Mouse (Mus musculus) macrophage (primary cell): ENCODE data around the gene Ifitm2. TPM values are rescaled to one million over a fixed set of nuclear protein-coding genes. Genes with fewer than 3 reads are reported as not detected.

Source experiments
- H3K27ac ChIP-seq: fragments of 350-480 bp; formaldehyde crosslinking; 2 replicates; pipeline ENCODE4 v1.9.0; 2021
- H3K36me3 ChIP-seq: fragments of 350-480 bp; formaldehyde crosslinking; 2 replicates; pipeline ENCODE4 v1.9.0; 2021; ENCODE audit errors: inconsistent target
- H3K4me3 ChIP-seq: fragments of 350-480 bp; formaldehyde crosslinking; 2 replicates; pipeline ENCODE4 v1.9.0; 2021; ENCODE audit errors: inconsistent target
- H3K79me2 ChIP-seq: fragments of 350-480 bp; formaldehyde crosslinking; 2 replicates; pipeline ENCODE4 v1.9.0; 2021; ENCODE audit errors: inconsistent target
- WGBS: methylation state at CpG from one replicate; pipeline ENCODE4 v1.1.7; 2026; ENCODE audit warnings: inconsistent platforms; ENCODE audit not compliant: missing documents; 5-methylcytosine and 5-hydroxymethylcytosine counted together
- polyA plus RNA-seq: library from polyadenylated mRNA; stranded (reverse); fragments of 250-400 nt; gene quantifications from 3 replicates; pipeline ENCODE4 v1.2.4, GENCODE M21; 2018; ENCODE audit warnings: inconsistent platforms

The Ifitm2 gene
- polyA plus RNA-seq, 1 experiment from 2014 or later = 749 TPM

DNA sequence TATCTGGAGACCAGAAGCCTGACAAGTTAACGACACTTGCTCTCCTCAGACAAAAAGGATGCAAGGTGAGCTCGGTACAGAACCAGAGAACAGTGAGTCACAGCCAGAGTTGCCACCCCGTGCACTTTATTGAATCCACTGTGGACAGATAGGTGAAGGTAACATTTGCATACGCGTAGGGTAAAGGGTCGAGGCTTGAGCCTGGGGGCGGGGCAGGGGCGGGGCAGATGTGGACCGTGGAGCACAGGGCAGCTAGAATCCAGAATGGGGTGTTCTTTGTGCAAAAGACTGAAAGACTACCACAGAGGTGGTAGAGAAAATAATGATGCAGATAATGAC, 1.1 kb downstream of the Ifitm2 start:
- WGBS = under 1% methylated on average over 9 of the region's 9 CpGs
- peak overlapping the region; percentile 80 for H3K4me3 ChIP-seq
- H3K27ac ChIP-seq = peak overlapping the region; percentile 94
- H3K79me2 ChIP-seq = peaks cover 53% of the 10 kb centered on the region
- H3K36me3 ChIP-seq = peaks cover 10% of the 10 kb centered on the region

GRCm38 (mm10) chr7:140953800-140954732, 1.7 kb downstream of the Ifitm2 start:
- Histone ChIP-seq H3K36me3 (peaks cover 16% of the 10 kb centered on the region), H3K79me2 (peaks cover 58% of the 10 kb centered on the region), H3K4me3 (peak overlapping the region; percentile 80), H3K27ac (peak overlapping the region; percentile 94)
- WGBS = 9% methylated on average over 15 of the region's 15 CpGs

DNA sequence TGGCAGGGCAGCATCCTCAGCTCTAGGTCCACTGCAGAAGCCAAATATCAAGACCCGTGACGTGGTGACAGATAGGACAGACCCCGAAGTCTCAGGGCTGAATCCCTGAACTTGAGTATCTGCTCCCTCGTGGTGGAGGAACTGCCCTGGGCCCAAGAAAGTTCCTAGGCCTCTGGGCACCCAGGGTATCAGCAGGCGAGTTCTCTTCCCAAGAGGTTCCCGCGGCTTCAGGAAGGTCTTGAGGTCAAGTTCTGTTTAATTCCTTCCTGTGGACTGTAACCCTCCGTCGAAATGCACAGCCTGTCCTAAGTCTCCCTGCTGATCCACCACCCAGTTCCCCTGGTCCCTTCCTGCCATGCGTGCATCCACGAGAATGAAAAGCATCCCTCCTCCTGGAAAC, 2.7 kb downstream of the Ifitm2 start:
- Histone ChIP-seq H3K27ac (peak overlapping the region; percentile 94), H3K36me3 (peaks cover 26% of the 10 kb centered on the region), H3K4me3 (peak overlapping the region; percentile 80; the same call in 1 of the 2 replicates), H3K79me2 (peaks cover 58% of the 10 kb centered on the region)
- 43% methylated on average over 11 of the region's 11 CpGs for WGBS

GRCm38 (mm10) chr7:140952441-140952840, 3.3 kb downstream of the Ifitm2 start:
- WGBS = 92% methylated on average over 7 of the region's 7 CpGs

DNA sequence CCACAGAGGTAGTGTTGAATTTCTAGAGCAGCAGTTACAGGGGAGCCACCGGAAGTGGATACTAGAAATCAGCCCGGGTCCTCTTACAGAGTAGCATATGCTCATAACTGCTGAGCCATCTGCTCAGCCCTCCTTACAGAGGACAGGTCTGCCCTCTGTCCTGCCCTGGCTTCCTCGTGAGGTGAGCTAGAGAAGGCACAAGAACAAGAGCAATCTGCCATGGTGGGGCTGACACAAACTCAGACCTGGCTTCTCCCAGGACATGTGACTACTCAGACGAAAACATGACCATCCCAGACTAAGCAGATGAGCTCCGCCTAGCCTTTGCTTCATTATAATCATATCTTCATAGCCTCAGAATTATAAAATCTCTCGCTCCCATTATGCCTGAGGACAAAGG, 4.0 kb downstream of the Ifitm2 start:
- Histone ChIP-seq H3K4me3 (no peak overlapping the region), H3K36me3 (peaks cover 26% of the 10 kb centered on the region)
- 89% methylated on average over 6 of the region's 6 CpGs for WGBS

More at GRCm38 (mm10) chr7:140952441-140952840, 3.3 kb downstream of the Ifitm2 start:
- Histone ChIP-seq H3K4me3 (no peak overlapping the region), H3K79me2 (peaks cover 58% of the 10 kb centered on the region), H3K36me3 (peaks cover 26% of the 10 kb centered on the region), H3K27ac (peak overlapping the region; percentile 94)

GRCm38 (mm10) chr7:140951051-140951450, 4.7 kb downstream of the Ifitm2 start:
- Histone ChIP-seq H3K27ac (no peak overlapping the region), H3K4me3 (no peak overlapping the region), H3K36me3 (peaks cover 30% of the 10 kb centered on the region), H3K79me2 (peaks cover 58% of the 10 kb centered on the region)
- WGBS = 98% methylated on average over 8 of the region's 8 CpGs

More for the DNA sequence above, 4.0 kb downstream of the Ifitm2 start:
- Histone ChIP-seq H3K79me2 (peaks cover 58% of the 10 kb centered on the region), H3K27ac (no peak overlapping the region)

DNA sequence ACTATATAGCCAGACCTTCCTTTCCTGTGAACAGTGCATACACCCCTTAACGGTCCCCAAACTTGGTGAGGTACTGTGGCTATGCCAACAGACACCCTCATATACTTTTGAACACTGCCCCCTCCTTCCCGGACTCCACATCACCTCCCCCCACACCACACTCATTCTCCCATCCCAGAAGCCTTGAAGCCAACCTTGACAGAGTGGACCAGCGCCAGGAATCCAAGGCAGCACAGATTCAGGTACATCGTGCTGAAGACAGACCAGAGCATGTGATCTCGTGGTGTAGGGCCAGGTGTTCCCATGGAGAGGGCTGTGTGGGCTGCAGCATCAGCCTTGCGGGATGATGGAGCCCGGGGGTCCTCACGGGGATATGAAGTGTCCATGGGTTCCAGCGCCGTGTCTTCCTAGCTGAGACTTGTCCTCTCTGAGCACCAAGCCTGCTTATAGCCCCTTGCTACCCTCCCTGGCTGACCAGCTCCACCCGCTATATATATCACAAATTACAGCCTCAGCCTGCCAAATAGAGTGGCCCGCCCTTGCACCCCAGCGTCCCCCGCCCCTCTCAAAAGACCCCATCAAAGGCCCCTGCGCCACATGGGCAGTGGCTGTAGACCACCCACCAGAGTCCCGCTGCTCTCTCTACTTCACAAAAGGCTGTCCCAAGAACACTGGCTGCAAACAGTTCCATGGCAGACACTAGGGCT, 5.8 kb downstream of the Ifitm2 start, which contains the start of gene Ifitm5:
Gene Ifitm5 (minus strand): TSS at position 468 of the 707 bp plus-strand sequence.
- Histone ChIP-seq H3K36me3 (peaks cover 41% of the 10 kb centered on the region), H3K27ac (no peak within 1 kb of the TSS), H3K4me3 (no peak within 1 kb of the TSS), H3K79me2 (peaks cover 48% of the 10 kb centered on the region)
- 94% methylated on average over 15 of the region's 16 CpGs for WGBS

DNA sequence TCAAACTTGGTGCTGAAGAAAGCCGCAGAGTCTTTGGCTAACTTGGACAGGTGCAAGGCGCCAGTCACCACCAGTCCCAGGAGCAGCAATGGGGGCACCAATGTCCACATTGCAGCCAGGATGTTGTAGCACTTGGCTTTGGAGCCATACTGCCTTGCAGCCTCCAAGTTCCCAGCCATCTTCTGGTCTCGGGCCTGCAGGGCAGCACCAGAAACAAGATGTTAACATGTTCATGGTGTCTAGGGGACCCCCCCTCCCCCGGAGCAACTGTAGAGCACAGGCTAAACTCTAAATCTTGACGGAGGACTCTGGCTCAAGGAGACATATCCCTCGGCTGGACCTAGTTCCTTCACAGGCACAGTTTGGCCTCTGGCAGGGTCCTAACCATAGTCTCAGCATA, 6.5 kb downstream of the Ifitm2 start:
- peaks cover 44% of the 10 kb centered on the region for H3K36me3 ChIP-seq
- no peak overlapping the region for H3K27ac ChIP-seq
- WGBS = 93% methylated on average over 6 of the region's 6 CpGs
- H3K79me2 ChIP-seq = peaks cover 41% of the 10 kb centered on the region
- no peak overlapping the region for H3K4me3 ChIP-seq

DNA sequence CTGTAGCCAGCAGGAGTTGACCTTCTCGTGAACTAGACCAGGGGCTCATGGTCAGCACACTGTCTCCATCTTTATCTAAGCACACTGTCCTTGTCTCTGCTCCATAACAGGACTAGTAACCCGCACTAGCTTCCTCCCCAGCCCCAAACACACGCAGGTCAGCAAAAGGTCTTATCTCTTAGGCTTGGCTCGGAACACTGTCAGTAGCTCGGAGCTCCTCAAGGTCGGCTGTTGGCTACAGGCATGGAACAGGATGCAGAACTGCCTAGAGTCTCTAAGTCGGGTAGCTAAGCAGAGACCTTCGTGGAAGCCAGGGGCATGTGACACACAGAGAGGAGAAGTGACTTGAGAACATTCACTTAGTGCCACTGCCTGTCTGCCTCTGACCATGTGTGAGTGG, 7.6 kb downstream of the Ifitm2 start:
- H3K36me3 ChIP-seq = peaks cover 44% of the 10 kb centered on the region
- no peak overlapping the region for H3K27ac ChIP-seq
- H3K79me2 ChIP-seq = peaks cover 40% of the 10 kb centered on the region
- no peak overlapping the region for H3K4me3 ChIP-seq
- WGBS = 84% methylated on average over 8 of the region's 8 CpGs

DNA sequence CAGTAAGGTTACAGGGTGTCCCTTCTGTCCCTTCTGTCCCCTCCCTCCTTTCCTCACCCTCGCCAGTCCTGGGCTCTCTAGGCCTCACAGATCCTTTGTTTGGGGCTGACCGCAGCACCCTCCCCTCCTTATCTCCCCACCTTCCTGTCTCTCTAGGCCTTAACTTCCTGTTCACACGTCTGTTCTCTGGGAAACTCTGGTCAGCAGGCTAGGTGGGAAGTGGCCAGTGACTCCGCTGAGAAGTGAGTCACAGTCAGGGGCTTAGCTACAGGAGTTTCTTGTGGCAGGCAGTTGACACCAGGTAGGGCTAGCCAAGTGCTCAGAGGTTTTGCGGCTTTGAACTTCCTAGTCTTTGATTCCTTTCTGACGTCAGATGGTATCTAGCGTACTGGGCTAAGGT, 8.8 kb downstream of the Ifitm2 start:
- 10% methylated on average over 5 of the region's 7 CpGs for WGBS
- Histone ChIP-seq H3K36me3 (peaks cover 44% of the 10 kb centered on the region), H3K27ac (no peak overlapping the region), H3K79me2 (peaks cover 28% of the 10 kb centered on the region), H3K4me3 (no peak overlapping the region)

DNA sequence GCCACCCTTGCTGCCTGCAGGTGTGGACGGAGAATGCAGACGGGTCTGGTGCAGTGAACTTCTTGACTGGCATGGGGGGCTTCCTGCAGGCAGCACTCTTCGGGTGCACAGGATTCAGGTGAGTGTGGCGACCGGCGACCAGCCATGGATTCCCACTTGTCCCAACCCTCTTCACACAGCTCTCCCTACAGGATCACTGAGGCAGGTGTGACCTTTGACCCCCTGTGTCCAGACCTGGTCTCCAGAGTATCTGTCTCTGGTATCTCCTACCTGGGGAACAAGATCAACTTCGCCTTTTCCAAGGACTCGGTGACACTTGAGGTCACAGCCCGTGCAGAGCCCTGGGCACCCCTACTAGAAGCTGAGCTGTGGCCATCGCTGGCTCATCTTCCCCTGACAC, 9.5 kb downstream of the Ifitm2 start:
- WGBS = 91% methylated on average over 10 of the region's 10 CpGs
- peaks cover 44% of the 10 kb centered on the region for H3K36me3 ChIP-seq
- H3K79me2 ChIP-seq = peaks cover 21% of the 10 kb centered on the region
- no peak overlapping the region for H3K4me3 ChIP-seq
- H3K27ac ChIP-seq = no peak overlapping the region

GRCm38 (mm10) chr7:140945247-140945646, 10.5 kb downstream of the Ifitm2 start:
- peaks cover 40% of the 10 kb centered on the region for H3K36me3 ChIP-seq
- H3K4me3 ChIP-seq = no peak overlapping the region
- WGBS = 95% methylated on average over 5 of the region's 5 CpGs
- H3K79me2 ChIP-seq = peaks cover 11% of the 10 kb centered on the region; the same call in 1 of the 2 replicates
- H3K27ac ChIP-seq = no peak overlapping the region

- 100% methylated on average over 7 of the region's 7 CpGs for WGBS
- Histone ChIP-seq H3K27ac (no peak overlapping the region), H3K79me2 (peaks cover under 1% of the 10 kb centered on the region; the same call in 1 of the 2 replicates), H3K4me3 (no peak overlapping the region), H3K36me3 (peaks cover 30% of the 10 kb centered on the region)
Observed at GRCm38 (mm10) chr7:140944236-140944635, 11.6 kb downstream of the Ifitm2 start.

- Histone ChIP-seq H3K36me3 (peaks cover 21% of the 10 kb centered on the region; the same call in 1 of the 2 replicates), H3K4me3 (no peak overlapping the region), H3K27ac (no peak overlapping the region), H3K79me2 (no peaks in the 10 kb centered on the region)
- 81% methylated on average over 4 of the region's 4 CpGs for WGBS
Observed at GRCm38 (mm10) chr7:140943356-140943755, 12.4 kb downstream of the Ifitm2 start.

- WGBS = 86% methylated on average over 10 of the region's 10 CpGs
- no peaks in the 10 kb centered on the region for H3K79me2 ChIP-seq
- peaks cover 19% of the 10 kb centered on the region; the same call in 1 of the 2 replicates for H3K36me3 ChIP-seq
- H3K4me3 ChIP-seq = no peak overlapping the region
- peak overlapping the region; percentile 98 for H3K27ac ChIP-seq
Observed at GRCm38 (mm10) chr7:140942811-140943210, 13.0 kb downstream of the Ifitm2 start.
